Mouse (Mus musculus) testis, adult 2 months (tissue): Measurements from ENCODE around the gene Rnf168.

ENCODE experiments used
- CTCF ChIP-seq: fragments of 200-500 bp; IDR thresholded peaks from 2 replicates; pipeline ENCODE4 v1.5.1; 2012; ENCODE audit warnings: low read depth, mild to moderate bottlenecking, inconsistent platforms, low read length, moderate library complexity; ENCODE audit not compliant: control insufficient read depth, insufficient read depth, insufficient replicate concordance
- POLR2A ChIP-seq: fragments of 200-500 bp; IDR thresholded peaks from 2 replicates; pipeline ENCODE4 v1.6.1; 2012; ENCODE audit warnings: low read depth, mild to moderate bottlenecking, inconsistent platforms, low read length, moderate library complexity; ENCODE audit not compliant: control insufficient read depth

DNA sequence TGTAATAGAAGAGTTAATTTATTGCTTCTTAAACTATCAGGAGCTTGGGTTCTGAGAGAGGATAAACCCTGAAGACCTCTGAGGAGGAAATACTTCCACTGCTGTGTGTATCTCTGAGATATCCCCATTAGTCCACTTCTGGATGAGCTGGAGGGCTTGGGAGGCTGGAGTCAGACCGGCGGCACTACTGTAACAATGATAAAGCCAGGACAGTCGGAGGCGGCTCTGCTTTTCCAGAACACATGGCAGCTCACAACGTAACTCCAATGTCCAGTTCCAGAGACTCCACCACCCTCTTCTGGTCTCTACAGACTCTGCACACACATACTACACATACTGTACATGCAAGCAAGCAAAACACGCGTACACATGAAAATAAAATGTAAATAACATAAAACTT, 26.6 kb downstream of the Rnf168 start:
- TF ChIP-seq POLR2A = no peak
- TF ChIP-seq CTCF = no peak
